Mouse (Mus musculus) MEL (cell line): Measurements from ENCODE around the gene Tbcb. TPM values are rescaled to one million over a fixed set of nuclear protein-coding genes. Genes with fewer than 3 reads are reported as not detected.
A peak's percentile ranks its signal among the peaks of the same experiment; 100 is the strongest.

Source experiments
- DNase-seq: peaks from one replicate; pipeline ENCODE4 v3.0.0; 2011; ENCODE audit warnings: low read depth, low spot score
- H3K27ac ChIP-seq: 2 replicates; pipeline ENCODE4 v1.5.1; 2012; ENCODE audit warnings: low read depth, mild to moderate bottlenecking, control low read depth, low read length, moderate library complexity; ENCODE audit not compliant: control insufficient read depth
- H3K27me3 ChIP-seq, 2 experiments: fragments of 150-350 bp in 1 of 2; sonication (generic) in 1 of 2; 2 replicates each; pipeline ENCODE4 v1.6.1; 2012; ENCODE audit warnings: low read length in 2 of 2, mild to moderate bottlenecking in 2 of 2, improper control_type of control experiment in 1 of 2, moderate library complexity in 1 of 2; ENCODE audit not compliant: insufficient read depth in 2 of 2, control insufficient read depth in 1 of 2
- H3K36me3 ChIP-seq, 2 experiments: 2 replicates each; pipeline ENCODE4 v1.6.1; 2012 to 2014; ENCODE audit warnings: low read length in 2 of 2, improper control_type of control experiment in 1 of 2, inconsistent platforms in 1 of 2, mild to moderate bottlenecking in 1 of 2; ENCODE audit not compliant: insufficient read depth in 2 of 2, control insufficient read depth in 1 of 2
- H3K4me1 ChIP-seq, 2 experiments: fragments of 150-350 bp in 1 of 2; sonication (generic) in 1 of 2; 2 replicates each; pipeline ENCODE4 v1.6.1; 2012; ENCODE audit warnings: low read length in 2 of 2, improper control_type of control experiment in 1 of 2, mild to moderate bottlenecking in 1 of 2; ENCODE audit not compliant: insufficient read depth in 2 of 2, control insufficient read depth in 1 of 2
- H3K4me3 ChIP-seq, 2 experiments: fragments of 150-350 bp in 1 of 2; sonication (generic) in 1 of 2; 2 replicates each; pipeline ENCODE4 v1.5.1; 2012; ENCODE audit warnings: low read depth in 2 of 2, low read length in 2 of 2, mild to moderate bottlenecking in 2 of 2, moderate library complexity in 2 of 2, control low read depth in 1 of 2, improper control_type of control experiment in 1 of 2; ENCODE audit not compliant: control insufficient read depth in 1 of 2, insufficient read depth in 1 of 2
- H3K79me2 ChIP-seq: 2 replicates; pipeline ENCODE4 v1.6.1; 2012; ENCODE audit warnings: mild to moderate bottlenecking, low read length, moderate library complexity; ENCODE audit not compliant: control insufficient read depth, poor library complexity, insufficient read depth
- H3K9ac ChIP-seq: 2 replicates; pipeline ENCODE4 v1.6.1; 2012; ENCODE audit warnings: low read depth, mild to moderate bottlenecking, control low read depth, low read length, moderate library complexity; ENCODE audit not compliant: control insufficient read depth, poor library complexity, severe bottlenecking
- H3K9me3 ChIP-seq: fragments of 150-350 bp; sonication (generic); replicated peaks from 2 replicates; pipeline ENCODE4 v1.6.1; 2012; ENCODE audit warnings: mild to moderate bottlenecking, low read length, improper control_type of control experiment, moderate library complexity; ENCODE audit not compliant: insufficient read depth
- BHLHE40 ChIP-seq: IDR thresholded peaks from 2 replicates; pipeline ENCODE4 v1.6.1; 2012; ENCODE audit warnings: low read depth, mild to moderate bottlenecking, inconsistent platforms, low read length, improper control_type of control experiment, borderline replicate concordance
- CHD2 ChIP-seq: IDR thresholded peaks from 2 replicates; pipeline ENCODE4 v1.6.1; 2011; ENCODE audit warnings: low read length, improper control_type of control experiment
- CTCF ChIP-seq, 3 experiments: IDR thresholded peaks in 2 of 3; conservative IDR thresholded peaks in 1 of 3; 2 replicates each; pipeline ENCODE4 v1.5.1; 2011 to 2012; ENCODE audit warnings: low read length in 3 of 3, low read depth in 2 of 3, mild to moderate bottlenecking in 2 of 3, improper control_type of control experiment in 1 of 3, inconsistent platforms in 1 of 3, mixed read lengths in 1 of 3, moderate library complexity in 1 of 3; ENCODE audit not compliant: control insufficient read depth in 1 of 3, insufficient read depth in 1 of 3, poor library complexity in 1 of 3, severe bottlenecking in 1 of 3
- ELF1 ChIP-seq: IDR thresholded peaks from 2 replicates; pipeline ENCODE4 v1.6.1; 2014; ENCODE audit warnings: low read depth, mild to moderate bottlenecking, inconsistent platforms, low read length, improper control_type of control experiment, moderate library complexity
- GATA1 ChIP-seq: IDR thresholded peaks from 2 replicates; pipeline ENCODE4 v1.6.1; 2011; ENCODE audit warnings: low read depth, low read length, improper control_type of control experiment
- HCFC1 ChIP-seq: IDR thresholded peaks from 2 replicates; pipeline ENCODE4 v1.6.1; 2012; ENCODE audit warnings: low read depth, mild to moderate bottlenecking, inconsistent platforms, low read length, improper control_type of control experiment, moderate library complexity
- MAFK ChIP-seq: IDR thresholded peaks from 2 replicates; pipeline ENCODE4 v1.6.1; 2011; ENCODE audit warnings: low read depth, mild to moderate bottlenecking, low read length, improper control_type of control experiment, borderline replicate concordance
- MAZ ChIP-seq: IDR thresholded peaks from 2 replicates; pipeline ENCODE4 v1.6.1; 2012; ENCODE audit warnings: low read depth, mild to moderate bottlenecking, inconsistent platforms, low read length, improper control_type of control experiment
- MXI1 ChIP-seq: IDR thresholded peaks from 2 replicates; pipeline ENCODE4 v1.6.1; 2011; ENCODE audit warnings: mild to moderate bottlenecking, low read depth, low read length, improper control_type of control experiment
- MYB ChIP-seq: IDR thresholded peaks from 2 replicates; pipeline ENCODE4 v1.6.1; 2011; ENCODE audit warnings: mild to moderate bottlenecking, low read depth, low read length, improper control_type of control experiment
- POLR2AphosphoS2 ChIP-seq: IDR thresholded peaks from 2 replicates; pipeline ENCODE4 v1.6.1; 2011; ENCODE audit warnings: low read length, improper control_type of control experiment
- POLR2AphosphoS5 ChIP-seq: IDR thresholded peaks from 2 replicates; pipeline ENCODE4 v1.6.1; 2012; ENCODE audit warnings: low read depth, borderline replicate concordance, mild to moderate bottlenecking, inconsistent platforms, low read length, moderate library complexity, mixed read lengths
- RAD21 ChIP-seq: IDR thresholded peaks from 2 replicates; pipeline ENCODE4 v1.6.1; 2011; ENCODE audit warnings: mild to moderate bottlenecking, low read depth, low read length, improper control_type of control experiment
- RCOR1 ChIP-seq: IDR thresholded peaks from 2 replicates; pipeline ENCODE4 v1.6.1; 2012; ENCODE audit warnings: low read depth, mild to moderate bottlenecking, inconsistent platforms, low read length, improper control_type of control experiment
- SIN3A ChIP-seq: IDR thresholded peaks from 2 replicates; pipeline ENCODE4 v1.6.1; 2012; ENCODE audit warnings: low read length, improper control_type of control experiment, inconsistent platforms
- SMC3 ChIP-seq: IDR thresholded peaks from 2 replicates; pipeline ENCODE4 v1.6.1; 2011; ENCODE audit warnings: low read depth, low read length, improper control_type of control experiment
- TAL1 ChIP-seq: IDR thresholded peaks from 2 replicates; pipeline ENCODE4 v1.6.1; 2012; ENCODE audit warnings: mild to moderate bottlenecking, inconsistent platforms, low read length, moderate library complexity, mixed read lengths
- UBTF ChIP-seq: IDR thresholded peaks from 2 replicates; pipeline ENCODE4 v1.6.1; 2012; ENCODE audit warnings: low read depth, mild to moderate bottlenecking, inconsistent platforms, low read length, improper control_type of control experiment, moderate library complexity, borderline replicate concordance; ENCODE audit not compliant: insufficient read depth
- USF1 ChIP-seq: IDR thresholded peaks from 2 replicates; pipeline ENCODE4 v1.6.1; 2014; ENCODE audit warnings: low read depth, mild to moderate bottlenecking, inconsistent platforms, low read length, improper control_type of control experiment, moderate library complexity
- USF2 ChIP-seq, 2 experiments: IDR thresholded peaks; 2 replicates each; pipeline ENCODE4 v1.6.1; 2011 to 2012; ENCODE audit warnings: improper control_type of control experiment in 2 of 2, low read length in 2 of 2, borderline replicate concordance in 1 of 2, inconsistent platforms in 1 of 2, low read depth in 1 of 2, mild to moderate bottlenecking in 1 of 2; ENCODE audit not compliant: insufficient read depth in 1 of 2
- ZC3H11A ChIP-seq: IDR thresholded peaks from 2 replicates; pipeline ENCODE4 v1.6.1; 2012; ENCODE audit warnings: low read depth, mild to moderate bottlenecking, inconsistent platforms, low read length, improper control_type of control experiment
- ZMIZ1 ChIP-seq: IDR thresholded peaks from 2 replicates; pipeline ENCODE4 v1.6.1; 2012; ENCODE audit warnings: low read depth, mild to moderate bottlenecking, inconsistent platforms, low read length, improper control_type of control experiment, moderate library complexity
- ZNF384 ChIP-seq: IDR thresholded peaks from 2 replicates; pipeline ENCODE4 v1.6.1; 2012; ENCODE audit warnings: low read depth, mild to moderate bottlenecking, inconsistent platforms, low read length, improper control_type of control experiment
- polyA plus RNA-seq, 2 experiments: library from polyadenylated mRNA; stranded (reverse) in 1 of 2; unstranded in 1 of 2; fragments of >175 nt in 1 of 2; fragments of >200 nt in 1 of 2; gene quantifications; 2 replicates each; pipeline versions ENCODE4 v1.2.1 to v1.2.4; 2012; ENCODE audit warnings: low replicate concordance in 2 of 2, low read depth in 1 of 2; ENCODE audit not compliant: insufficient read length in 2 of 2, insufficient read depth in 1 of 2, missing spikeins in 1 of 2
- total RNA-seq: library from RNA; depleted of rRNA; stranded (reverse); fragments of 300-350 nt; gene quantifications from 2 replicates; pipeline ENCODE4 v1.2.3, GENCODE M21; 2012

The Tbcb gene
- total and polyA plus RNA-seq, 3 experiments, result 54.8 to 72.6 TPM; not detected in 1

GRCm38 (mm10) chr7:30216723-30217151 lies 15.3 kb downstream of the Tbcb start:
- H3K27me3 ChIP-seq, result no peaks in the 10 kb centered on the region
- no peaks in the 10 kb centered on the region for H3K9me3 ChIP-seq
- no peaks in the 10 kb centered on the region for H3K36me3 ChIP-seq
- no peaks in the 10 kb centered on the region; a peak in 1 of 4 replicates for H3K4me1 ChIP-seq
- TF ChIP-seq POLR2AphosphoS2 (no peak), SIN3A (peak; percentile 36; the same call in 1 of the 2 replicates), MXI1 (0 out of 2 replicates have a peak, but pooled peaks have one; percentile 18), GATA1 (0 out of 2 replicates have a peak, but pooled peaks have one; percentile 26), UBTF (no peak), SMC3 (peak; percentile 57), MAZ (peak; percentile 62; the same call in 1 of the 2 replicates), USF2 (IDR thresholded peaks at IDR 0.05; ENCODE audit: borderline replicate concordance in 1 of 2, insufficient read depth in 1 of 2, low read depth in 1 of 2, low read length in 2 of 2) (no peak), CHD2 (no peak), HCFC1 (peak; percentile 85), ELF1 (peak; percentile 64; the same call in 1 of the 2 replicates), MYB (no peak), POLR2AphosphoS5 (no peak), ZC3H11A (0 out of 2 replicates have a peak, but pooled peaks have one; percentile 8), CTCF (IDR thresholded peaks at IDR 0.05 in 2 of 3, conservative IDR thresholded peaks at IDR 0.05 in 1 of 3; ENCODE audit: control insufficient read depth in 1 of 3, insufficient read depth in 1 of 3, low read depth in 2 of 3, low read length in 3 of 3, poor library complexity in 1 of 3, severe bottlenecking in 1 of 3) (peak; percentile 43 to 64 (median 58); a peak in 5 of 6 replicates), ZNF384 (0 out of 2 replicates have a peak, but pooled peaks have one; percentile 6), ZMIZ1 (no peak), RAD21 (peak; percentile 38), USF1 (no peak), TAL1 (no peak), BHLHE40 (no peak)
- peak overlapping the region in 1 of 2 experiments; percentile 54; a peak in 2 of 4 replicates for H3K4me3 ChIP-seq
- H3K79me2 ChIP-seq, result no peaks in the 10 kb centered on the region
- DNase-seq, result peak; percentile 82
- no peak overlapping the region for H3K27ac ChIP-seq
- H3K9ac ChIP-seq, result peak overlapping the region; percentile 59

- H3K9me3 ChIP-seq, result no peaks in the 10 kb centered on the region
- H3K4me1 ChIP-seq, result no peaks in the 10 kb centered on the region; a peak in 1 of 4 replicates
- H3K36me3 ChIP-seq, result no peaks in the 10 kb centered on the region
- H3K9ac ChIP-seq, result no peak overlapping the region
- no peak for DNase-seq
- no peaks in the 10 kb centered on the region for H3K79me2 ChIP-seq
- no peak overlapping the region for H3K4me3 ChIP-seq
- TF ChIP-seq RCOR1 (no peak), ZNF384 (no peak), ELF1 (no peak), MAFK (no peak), GATA1 (no peak)
- TF ChIP-seq, all 39 proteins: peak for 0
- no peaks in the 10 kb centered on the region for H3K27me3 ChIP-seq
- no peak overlapping the region for H3K27ac ChIP-seq
These were observed 16.2 kb downstream of the Tbcb start for GRCm38 (mm10) chr7:30215875-30216274.
